Mouse (Mus musculus) layer of hippocampus, adult 2 months (tissue): ENCODE results near the gene Nyap2. TPM values are rescaled to one million over a fixed set of nuclear protein-coding genes. Genes with fewer than 3 reads are reported as not detected.

ENCODE experiments used
- DNase-seq, 2 experiments: peaks; one replicate each; pipeline ENCODE4 v3.0.0; 2022; ENCODE audit warnings: low spot score in 2 of 2
- H3K27ac ChIP-seq: fragments of 200-600 bp; 2 replicates; pipeline ENCODE4 v1.8.1; 2022
- H3K4me3 ChIP-seq: fragments of 200-600 bp; 2 replicates; pipeline ENCODE4 v1.8.1; 2022; ENCODE audit warnings: mild to moderate bottlenecking
- CTCF ChIP-seq: fragments of 200-600 bp; conservative IDR thresholded peaks from 2 replicates; pipeline ENCODE4 v1.8.1; 2022; ENCODE audit warnings: antibody characterized with exemption, mild to moderate bottlenecking, moderate library complexity
- long read RNA-seq, 2 experiments: library from polyadenylated mRNA; stranded (forward); transcript quantifications; one replicate each; pipeline ENCODE4 v2.0.0; 2021; ENCODE audit warnings: borderline mapping rate in 2 of 2
- total RNA-seq, 2 experiments: library from RNA; stranded (reverse); gene quantifications; 2 replicates each; pipeline ENCODE4 v1.2.3; 2021

The Nyap2 gene
- 10 to 100 TPM; 20.1 TPM for total RNA-seq
- long read RNA-seq, experiment 1, full-length matches to known transcripts: 1 of 5 reads
- long read RNA-seq, experiment 1, partial matches to known transcripts: 1 of 5 reads
- long read RNA-seq, experiment 1, other reads (novel, unspliced or antisense): 3 of 5 reads
- long read RNA-seq, experiment 2, full-length matches to known transcripts: 2 of 7 reads
- long read RNA-seq, experiment 2, partial matches to known transcripts: 4 of 7 reads
- long read RNA-seq, experiment 2, other reads (novel, unspliced or antisense): 1 of 7 reads

DNA sequence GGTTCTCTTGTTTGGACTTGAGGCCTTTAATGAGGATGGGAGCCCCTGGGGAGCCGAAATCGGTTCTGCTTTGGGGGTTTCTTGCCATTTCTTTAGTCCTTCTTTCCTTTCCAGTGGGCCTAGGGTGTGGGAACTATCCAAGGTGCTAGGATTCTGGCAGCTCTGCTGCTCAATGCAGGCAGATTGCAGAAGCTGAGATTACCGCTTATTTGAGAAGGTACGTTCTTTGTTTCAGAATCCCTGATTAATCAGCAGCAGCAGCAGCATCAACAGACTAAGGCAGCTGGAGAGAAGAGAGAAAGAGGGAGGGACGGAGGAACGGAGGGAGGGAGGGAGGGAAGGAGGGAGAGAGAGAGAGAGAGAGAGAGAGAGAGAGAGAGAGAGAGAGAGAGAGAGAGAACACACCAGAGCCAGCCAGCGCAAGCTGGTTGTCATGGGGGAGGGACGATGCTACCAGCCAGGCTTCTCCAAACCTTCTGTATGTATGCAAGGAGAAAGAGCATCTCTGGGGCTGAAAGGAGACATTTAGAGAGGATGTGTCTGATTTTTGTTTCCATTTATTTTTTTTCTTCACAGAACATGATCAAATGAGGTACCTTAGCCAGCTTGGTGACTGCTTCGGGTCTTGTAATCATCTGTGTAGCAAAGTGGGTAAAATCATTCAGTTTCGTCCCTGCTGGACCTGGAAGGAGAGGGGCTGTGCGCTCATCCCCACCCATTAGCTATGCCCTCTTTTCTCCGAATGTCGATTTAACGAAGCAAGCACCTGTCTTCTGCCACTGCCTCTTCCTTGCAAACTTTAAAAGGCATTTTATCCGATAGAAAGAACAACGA is at the start of gene Nyap2:
Nyap2 (plus strand) TSS at position 120 of the 834 bp plus-strand sequence.
- no peak for TF ChIP-seq CTCF
- Histone ChIP-seq H3K4me3 (peak within 1 kb of the TSS; percentile 64), H3K27ac (peak within 1 kb of the TSS; percentile 91)
- peak; percentile 63 to 67 for DNase-seq

GRCm38 (mm10) chr1:81042907-81043868 is 33.6 kb upstream of the Nyap2 start:
- no peak overlapping the region for H3K27ac ChIP-seq
- H3K4me3 ChIP-seq: no peak overlapping the region
- no peak for DNase-seq
- no peak for TF ChIP-seq CTCF

- no peak overlapping the region for H3K27ac ChIP-seq
- TF ChIP-seq CTCF: no peak
- H3K4me3 ChIP-seq: no peak overlapping the region
- DNase-seq: no peak
These were observed 18.4 kb upstream of the Nyap2 start for GRCm38 (mm10) chr1:81058340-81058739.

DNA sequence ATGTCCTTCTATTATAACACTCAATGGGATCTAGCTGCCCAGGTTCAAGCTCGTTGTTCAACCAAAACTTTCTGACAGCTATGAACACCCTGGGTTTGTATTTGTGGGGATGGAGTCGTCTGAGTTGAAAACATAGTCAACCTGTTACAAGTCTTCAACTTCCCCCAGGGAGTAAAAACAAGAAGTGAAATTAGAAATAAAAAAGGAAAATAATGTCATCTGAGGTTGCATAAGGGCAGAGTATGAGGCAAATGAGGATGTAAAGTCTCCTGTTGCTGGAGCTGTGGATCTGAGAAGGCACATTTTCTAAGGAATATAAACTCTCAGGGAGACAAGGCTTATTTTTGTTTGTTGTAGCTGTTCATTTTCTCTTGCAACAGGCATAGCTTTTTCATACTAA is 17.9 kb upstream of the Nyap2 start:
- no peak overlapping the region for H3K4me3 ChIP-seq
- no peak for DNase-seq
- no peak overlapping the region for H3K27ac ChIP-seq
- no peak for TF ChIP-seq CTCF

GRCm38 (mm10) chr1:81062811-81063210 is 13.9 kb upstream of the Nyap2 start:
- Histone ChIP-seq H3K4me3 (no peak overlapping the region), H3K27ac (no peak overlapping the region)
- no peak for DNase-seq
- no peak for TF ChIP-seq CTCF

GRCm38 (mm10) chr1:81076259-81076658 is 491 bp upstream of the Nyap2 start:
- no peak for TF ChIP-seq CTCF
- H3K4me3 ChIP-seq: peak overlapping the region; percentile 64
- peak; percentile 25 to 42 for DNase-seq
- peak overlapping the region; percentile 91 for H3K27ac ChIP-seq

GRCm38 (mm10) chr1:81077665-81078314 is 1.0 kb downstream of the Nyap2 start:
- no peak for TF ChIP-seq CTCF

GRCm38 (mm10) chr1:81087485-81087884 is 10.7 kb downstream of the Nyap2 start:
- H3K4me3 ChIP-seq: no peak overlapping the region
- no peak overlapping the region for H3K27ac ChIP-seq
- no peak for TF ChIP-seq CTCF
- DNase-seq: peak; percentile 28 to 29

More at GRCm38 (mm10) chr1:81077665-81078314, 1.0 kb downstream of the Nyap2 start:
- DNase-seq: no peak
- peak overlapping the region; percentile 64 for H3K4me3 ChIP-seq
- H3K27ac ChIP-seq: peak overlapping the region; percentile 91

GRCm38 (mm10) chr1:81090400-81090799 is 13.7 kb downstream of the Nyap2 start:
- no peak overlapping the region for H3K4me3 ChIP-seq
- DNase-seq: no peak
- H3K27ac ChIP-seq: no peak overlapping the region
- no peak for TF ChIP-seq CTCF

GRCm38 (mm10) chr1:81090979-81091378 is 14.2 kb downstream of the Nyap2 start:
- TF ChIP-seq CTCF: no peak
- no peak for DNase-seq
- Histone ChIP-seq H3K27ac (no peak overlapping the region), H3K4me3 (no peak overlapping the region)

DNA sequence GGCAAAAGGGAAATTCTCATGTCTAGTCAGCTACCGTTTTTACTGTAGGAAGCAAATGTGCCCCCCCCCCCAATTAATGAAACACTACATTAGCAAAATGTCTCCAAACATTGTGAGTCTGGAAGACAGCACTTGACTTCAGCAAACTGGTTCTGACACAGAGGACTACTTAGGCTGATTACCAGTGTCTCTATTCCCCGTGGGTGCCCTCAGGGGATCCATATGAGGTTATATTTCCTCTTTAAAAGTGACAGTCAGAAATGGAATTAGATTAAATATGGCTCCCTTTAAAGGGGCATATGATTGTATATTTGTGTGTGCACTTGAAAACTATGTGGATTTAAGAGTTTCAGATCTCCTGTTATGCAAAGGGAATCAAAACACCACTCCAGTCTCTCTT is 15.3 kb downstream of the Nyap2 start:
- DNase-seq: no peak
- no peak for TF ChIP-seq CTCF
- no peak overlapping the region for H3K4me3 ChIP-seq

GRCm38 (mm10) chr1:81092886-81093285 is 16.1 kb downstream of the Nyap2 start:
- H3K4me3 ChIP-seq: no peak overlapping the region
- no peak for TF ChIP-seq CTCF
- no peak for DNase-seq
- H3K27ac ChIP-seq: no peak overlapping the region

More for the DNA sequence above, 15.3 kb downstream of the Nyap2 start:
- no peak overlapping the region for H3K27ac ChIP-seq
